Mouse (Mus musculus) thymus, postnatal 25 days (tissue): ENCODE data around the gene Wdr72.

ENCODE experiments used
- DNase-seq: peaks from one replicate; pipeline ENCODE4 v3.0.0; 2022

Wdr72 gene

GRCm38 (mm10) chr9:74109761-74110460, at the start of gene Wdr72:
TSS of gene Wdr72 (plus strand) at chr9:74110356.
- no peak for DNase-seq

GRCm38 (mm10) chr9:74066278-74066677, 43.9 kb upstream of the Wdr72 start:
- no peak for DNase-seq

- no peak for DNase-seq
These were observed 43.4 kb upstream of the Wdr72 start for GRCm38 (mm10) chr9:74066766-74067165.

- DNase-seq: no peak
These were observed 34.2 kb upstream of the Wdr72 start for GRCm38 (mm10) chr9:74075958-74076357.

GRCm38 (mm10) chr9:74078458-74078857, 31.7 kb upstream of the Wdr72 start:
- DNase-seq: no peak

GRCm38 (mm10) chr9:74080241-74080640, 29.9 kb upstream of the Wdr72 start:
- DNase-seq: no peak

GRCm38 (mm10) chr9:74101591-74101990, 8.6 kb upstream of the Wdr72 start:
- no peak for DNase-seq

- no peak for DNase-seq
These were observed 7.5 kb upstream of the Wdr72 start for GRCm38 (mm10) chr9:74102615-74103014.

- no peak for DNase-seq
These were observed 283 bp downstream of the Wdr72 start for GRCm38 (mm10) chr9:74110461-74110816.

- DNase-seq: no peak
These were observed 2.4 kb downstream of the Wdr72 start for GRCm38 (mm10) chr9:74112526-74112925.

GRCm38 (mm10) chr9:74126222-74126621, 16.1 kb downstream of the Wdr72 start:
- no peak for DNase-seq

GRCm38 (mm10) chr9:74134010-74134409, 23.9 kb downstream of the Wdr72 start:
- no peak for DNase-seq

GRCm38 (mm10) chr9:74141864-74142263, 31.7 kb downstream of the Wdr72 start:
- peak; percentile 9 for DNase-seq

GRCm38 (mm10) chr9:74142705-74143104, 32.5 kb downstream of the Wdr72 start:
- no peak for DNase-seq

- no peak for DNase-seq
These were observed 35.0 kb downstream of the Wdr72 start for GRCm38 (mm10) chr9:74145203-74145602.

- no peak for DNase-seq
These were observed 38.1 kb downstream of the Wdr72 start for GRCm38 (mm10) chr9:74148306-74148705.

GRCm38 (mm10) chr9:74160361-74160933, 50.3 kb downstream of the Wdr72 start:
- DNase-seq: no peak

- no peak for DNase-seq
These were observed 55.5 kb downstream of the Wdr72 start for GRCm38 (mm10) chr9:74165697-74166096.

GRCm38 (mm10) chr9:74169904-74170303, 59.7 kb downstream of the Wdr72 start:
- DNase-seq: no peak

GRCm38 (mm10) chr9:74186748-74187400, 76.7 kb downstream of the Wdr72 start:
- no peak for DNase-seq

- DNase-seq: no peak
These were observed 77.4 kb downstream of the Wdr72 start for GRCm38 (mm10) chr9:74187401-74188029.

GRCm38 (mm10) chr9:74194898-74195297, 84.7 kb downstream of the Wdr72 start:
- no peak for DNase-seq

GRCm38 (mm10) chr9:74228272-74228671, 118.1 kb downstream of the Wdr72 start:
- no peak for DNase-seq

GRCm38 (mm10) chr9:74241292-74241691, 131.1 kb downstream of the Wdr72 start:
- no peak for DNase-seq
